Mouse (Mus musculus) kidney, postnatal 10 days (tissue): ENCODE data around the gene Hacd1.
A peak's percentile ranks its signal among the peaks of the same experiment; 100 is the strongest.

ENCODE experiments used
- DNase-seq: peaks from one replicate; pipeline ENCODE4 v3.0.0; 2021; ENCODE audit warnings: mixed read lengths

Hacd1 gene

GRCm38 (mm10) chr2:13960136-13960535 is 95.8 kb downstream of the Hacd1 start:
- DNase-seq, result no peak

GRCm38 (mm10) chr2:13956463-13956862 is 99.5 kb downstream of the Hacd1 start:
- DNase-seq, result no peak

- DNase-seq, result peak; percentile 44
Measured at GRCm38 (mm10) chr2:13938118-13938517, 117.8 kb downstream of the Hacd1 start.

- no peak for DNase-seq
Measured at GRCm38 (mm10) chr2:13935343-13935742, 120.6 kb downstream of the Hacd1 start.

GRCm38 (mm10) chr2:13932253-13932652 is 123.7 kb downstream of the Hacd1 start:
- DNase-seq, result no peak

GRCm38 (mm10) chr2:13930724-13931123 is 125.2 kb downstream of the Hacd1 start:
- DNase-seq, result no peak

GRCm38 (mm10) chr2:13888568-13888967 is 167.4 kb downstream of the Hacd1 start:
- DNase-seq, result no peak

- DNase-seq, result no peak
Measured at GRCm38 (mm10) chr2:13857461-13857860, 198.5 kb downstream of the Hacd1 start.

- DNase-seq, result peak; percentile 21
Measured at GRCm38 (mm10) chr2:13855510-13855909, 200.4 kb downstream of the Hacd1 start.

GRCm38 (mm10) chr2:13836310-13836709 is 219.6 kb downstream of the Hacd1 start:
- no peak for DNase-seq

GRCm38 (mm10) chr2:13834989-13835388 is 220.9 kb downstream of the Hacd1 start:
- no peak for DNase-seq

- DNase-seq, result no peak
Measured at GRCm38 (mm10) chr2:13816645-13817044, 239.3 kb downstream of the Hacd1 start.

- no peak for DNase-seq
Measured at GRCm38 (mm10) chr2:13808593-13808992, 247.3 kb downstream of the Hacd1 start.

GRCm38 (mm10) chr2:13808008-13808407 is 247.9 kb downstream of the Hacd1 start:
- no peak for DNase-seq

GRCm38 (mm10) chr2:13806120-13806519 is 249.8 kb downstream of the Hacd1 start:
- DNase-seq, result no peak

- no peak for DNase-seq
Measured at GRCm38 (mm10) chr2:13800639-13801038, 255.3 kb downstream of the Hacd1 start.
